Mouse (Mus musculus) limb, embryonic 13.5 days (tissue): ENCODE measurements around the gene Robo3. TPM values are rescaled to one million over a fixed set of nuclear protein-coding genes. Genes with fewer than 3 reads are reported as not detected.

Experiments used
- ATAC-seq: fragments of 200-750 bp; cut with Nextera tagmentation; 2 replicates; pipeline ENCODE4 v1.8.0; 2017; ENCODE audit warnings: low read depth, moderate number of reproducible peaks, moderate TSS enrichment; ENCODE audit not compliant: low FRiP score
- H3K27ac ChIP-seq: fragments of 300-500 bp; sonication (generic); 2 replicates; pipeline ENCODE4 v1.5.1; 2015; ENCODE audit warnings: inconsistent platforms, mild to moderate bottlenecking, moderate library complexity
- H3K27me3 ChIP-seq: fragments of 300-500 bp; sonication (generic); 2 replicates; pipeline ENCODE4 v1.6.1; 2015; ENCODE audit warnings: mild to moderate bottlenecking, inconsistent platforms
- H3K36me3 ChIP-seq: fragments of 300-500 bp; sonication (generic); 2 replicates; pipeline ENCODE4 v1.6.1; 2015; ENCODE audit warnings: inconsistent platforms, mild to moderate bottlenecking, moderate library complexity
- H3K4me1 ChIP-seq: fragments of 300-500 bp; sonication (generic); 2 replicates; pipeline ENCODE4 v1.6.1; 2015; ENCODE audit warnings: inconsistent platforms
- H3K4me2 ChIP-seq: fragments of 300-500 bp; sonication (generic); replicated peaks from 2 replicates; pipeline ENCODE4 v1.6.1; 2015; ENCODE audit warnings: inconsistent platforms, mild to moderate bottlenecking, moderate library complexity
- H3K4me3 ChIP-seq: fragments of 300-500 bp; sonication (generic); 2 replicates; pipeline ENCODE4 v1.5.1; 2015; ENCODE audit warnings: moderate library complexity, mild to moderate bottlenecking, inconsistent platforms
- H3K9ac ChIP-seq: fragments of 300-500 bp; sonication (generic); 2 replicates; pipeline ENCODE4 v1.6.1; 2015; ENCODE audit warnings: mild to moderate bottlenecking, inconsistent platforms
- H3K9me3 ChIP-seq: fragments of 300-500 bp; sonication (generic); 2 replicates; pipeline ENCODE4 v1.6.1; 2016; ENCODE audit warnings: inconsistent platforms
- WGBS: fragments of 180-500 bp; shearing (Covaris S2); methylation state at CpG from one replicate; pipeline ENCODE4 v1.1.7; 2015; 5-methylcytosine and 5-hydroxymethylcytosine counted together
- polyA plus RNA-seq: library from polyadenylated mRNA; unstranded; fragments of >200 nt; fragmentation: Nextera tagmentation; extraction: Ambion mirVana; gene quantifications from 2 replicates; pipeline ENCODE4 v1.2.1, GENCODE M21; 2015

The Robo3 gene
- polyA plus RNA-seq, result 0.05 and 0.10 TPM in 2 replicates

DNA sequence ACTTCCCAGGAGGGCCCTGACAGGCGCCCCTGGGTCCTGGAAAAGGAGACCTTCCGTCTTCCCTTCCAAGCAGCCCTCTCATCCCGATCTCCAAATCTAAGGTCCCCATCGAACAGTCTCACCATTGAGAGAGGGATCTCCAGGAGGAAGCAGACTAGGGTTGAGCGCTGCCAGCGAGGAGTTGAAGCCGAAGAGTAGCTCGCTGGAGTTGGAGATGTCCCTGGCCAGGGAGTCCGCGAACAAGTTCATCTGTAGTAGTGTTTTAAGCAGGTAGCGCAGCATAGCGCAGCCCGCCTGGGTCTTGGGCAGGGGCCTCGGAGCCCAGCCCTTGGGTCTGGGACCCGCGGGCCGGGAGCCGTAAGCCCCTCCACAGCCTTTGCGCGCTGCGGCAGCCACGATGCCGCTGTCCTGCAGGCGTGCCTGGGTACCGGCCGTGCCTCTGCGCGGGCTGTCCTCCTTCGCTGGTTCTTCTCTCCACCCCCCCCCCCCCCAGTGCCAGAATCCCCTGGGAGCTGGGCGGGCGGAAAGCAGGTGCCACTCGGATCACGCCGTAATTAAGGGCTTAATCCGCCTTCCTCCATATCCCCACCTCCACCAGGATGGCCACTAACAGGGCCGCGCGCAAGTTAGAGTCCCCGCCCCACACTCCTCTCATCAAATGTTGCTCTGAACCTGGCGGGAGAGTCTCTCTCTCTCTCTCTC, at the start of gene Robo3:
Gene Robo3 (minus strand): TSS at position 527 of the 702 bp plus-strand sequence.
- Histone ChIP-seq H3K4me1 (peaks cover 19% of the 10 kb centered on the region), H3K4me2 (peak within 1 kb of the TSS; percentile 63), H3K27ac (no peak within 1 kb of the TSS), H3K27me3 (peaks cover 94% of the 10 kb centered on the region), H3K36me3 (no peaks in the 10 kb centered on the region), H3K4me3 (peak within 1 kb of the TSS; percentile 37), H3K9me3 (no peaks in the 10 kb centered on the region), H3K9ac (no peak within 1 kb of the TSS; the same call in 1 of the 2 replicates)
- WGBS, result under 1% methylated on average over 36 of the region's 40 CpGs
- 0 out of 2 replicates have a peak, but pooled peaks have one; percentile 22 for ATAC-seq

DNA sequence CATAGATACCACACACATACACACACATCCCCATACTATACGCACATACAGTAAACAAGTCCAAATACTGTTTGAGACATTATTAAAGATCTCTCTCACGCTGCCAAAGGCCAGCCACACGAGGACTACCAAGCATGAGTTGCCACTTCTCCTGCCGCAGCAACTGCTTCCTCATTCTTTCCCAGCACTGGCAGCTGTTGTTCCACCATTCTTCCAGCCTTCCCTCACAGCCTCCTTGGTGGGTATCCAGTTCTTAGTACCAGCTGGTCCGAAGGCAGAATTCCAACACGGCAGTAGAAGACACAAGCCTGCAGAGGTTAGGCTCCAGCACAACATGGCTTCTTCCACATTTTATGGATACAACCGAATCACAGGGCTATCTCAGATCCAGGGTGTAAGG, 41.9 kb upstream of the Robo3 start:
- 81% methylated on average over 7 of the region's 7 CpGs for WGBS
- no peak overlapping the region for H3K27ac ChIP-seq
- ATAC-seq, result no peak

DNA sequence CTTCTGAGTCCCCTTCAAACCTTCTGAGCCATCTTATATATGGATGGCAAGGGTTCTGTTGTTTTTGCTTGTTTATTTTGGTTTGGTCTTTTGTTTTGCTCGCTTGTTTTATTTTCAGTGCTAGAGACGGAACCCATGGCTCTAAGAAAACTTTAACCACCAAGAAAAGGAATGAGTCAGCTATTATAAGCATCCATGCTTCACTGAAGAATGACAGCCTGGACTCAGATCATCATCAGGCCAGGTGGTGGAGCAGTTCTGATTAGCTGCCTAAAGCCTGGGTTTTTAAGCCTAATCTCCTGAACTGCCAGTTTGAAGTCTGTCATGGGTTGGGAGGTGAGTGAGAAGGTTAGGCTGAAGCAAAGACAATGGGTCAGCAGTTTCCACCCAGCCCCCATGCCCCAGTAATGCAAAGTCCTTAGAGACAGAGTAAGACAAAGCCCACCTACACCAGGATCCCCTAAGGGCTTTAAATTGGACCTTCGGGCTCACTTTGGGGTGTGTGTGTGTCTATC, 40.6 kb upstream of the Robo3 start:
- Histone ChIP-seq H3K27me3 (no peaks in the 10 kb centered on the region), H3K9me3 (no peaks in the 10 kb centered on the region), H3K4me2 (no peak overlapping the region), H3K4me3 (no peak overlapping the region), H3K36me3 (no peaks in the 10 kb centered on the region), H3K4me1 (no peaks in the 10 kb centered on the region), H3K9ac (no peak overlapping the region), H3K27ac (no peak overlapping the region)
- no peak for ATAC-seq
- WGBS, result 84% methylated on average over 3 of the region's 3 CpGs

More for the DNA sequence above, 41.9 kb upstream of the Robo3 start:
- no peak overlapping the region for H3K9ac ChIP-seq
- no peak overlapping the region for H3K4me2 ChIP-seq
- H3K36me3 ChIP-seq, result no peaks in the 10 kb centered on the region
- H3K4me1 ChIP-seq, result no peaks in the 10 kb centered on the region
- no peak overlapping the region for H3K4me3 ChIP-seq
- no peaks in the 10 kb centered on the region for H3K9me3 ChIP-seq
- H3K27me3 ChIP-seq, result no peaks in the 10 kb centered on the region

DNA sequence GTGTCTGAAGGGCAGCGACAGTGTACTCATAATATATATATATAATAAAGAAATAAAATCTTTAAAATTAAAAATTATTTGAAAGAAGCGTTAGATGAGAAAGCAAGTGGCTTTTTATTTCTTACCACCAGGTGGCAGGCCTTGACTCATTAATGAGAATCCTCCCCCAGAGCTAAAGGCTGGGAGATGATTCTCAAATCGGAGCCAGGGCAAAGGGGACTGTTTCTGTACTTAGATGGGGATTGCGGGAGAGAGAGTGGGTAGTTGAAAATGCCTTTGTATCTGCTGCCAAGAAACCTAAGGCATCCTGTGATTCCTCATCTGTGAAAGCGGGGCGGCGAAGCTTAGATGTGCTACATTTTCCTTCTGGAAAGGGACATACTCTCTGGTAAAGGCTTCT, 29.7 kb upstream of the Robo3 start:
- Histone ChIP-seq H3K36me3 (no peaks in the 10 kb centered on the region), H3K9me3 (no peaks in the 10 kb centered on the region), H3K27ac (no peak overlapping the region), H3K4me3 (no peak overlapping the region), H3K4me1 (peaks cover 13% of the 10 kb centered on the region), H3K27me3 (peaks cover 64% of the 10 kb centered on the region), H3K4me2 (no peak overlapping the region), H3K9ac (no peak overlapping the region)
- no peak for ATAC-seq
- 13% methylated on average over 7 of the region's 7 CpGs for WGBS

DNA sequence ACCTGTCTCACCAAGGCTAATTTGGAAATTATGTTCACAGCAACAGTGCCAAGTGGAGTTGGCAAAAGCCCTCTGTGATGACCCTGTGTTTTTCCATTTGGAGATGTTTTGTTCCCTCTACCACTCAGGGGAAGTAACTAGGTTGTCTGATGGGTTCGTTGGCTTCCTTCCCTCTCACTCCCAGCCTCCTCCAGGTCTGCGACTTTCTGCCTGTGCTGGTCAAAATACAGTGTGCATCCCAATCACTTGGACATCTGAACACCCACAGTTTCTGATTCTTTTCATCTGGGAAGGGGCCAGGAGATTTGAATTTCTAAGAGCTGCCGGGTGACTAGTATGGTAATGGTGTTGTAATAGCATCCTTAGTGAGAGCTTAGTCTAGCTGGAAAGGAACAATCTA, 28.5 kb upstream of the Robo3 start:
- Histone ChIP-seq H3K36me3 (no peaks in the 10 kb centered on the region), H3K9me3 (no peaks in the 10 kb centered on the region), H3K9ac (no peak overlapping the region), H3K4me3 (no peak overlapping the region), H3K4me1 (peaks cover 17% of the 10 kb centered on the region), H3K27me3 (peaks cover 76% of the 10 kb centered on the region), H3K27ac (no peak overlapping the region), H3K4me2 (no peak overlapping the region)
- 12% methylated on average over 3 of the region's 3 CpGs for WGBS
- no peak for ATAC-seq

DNA sequence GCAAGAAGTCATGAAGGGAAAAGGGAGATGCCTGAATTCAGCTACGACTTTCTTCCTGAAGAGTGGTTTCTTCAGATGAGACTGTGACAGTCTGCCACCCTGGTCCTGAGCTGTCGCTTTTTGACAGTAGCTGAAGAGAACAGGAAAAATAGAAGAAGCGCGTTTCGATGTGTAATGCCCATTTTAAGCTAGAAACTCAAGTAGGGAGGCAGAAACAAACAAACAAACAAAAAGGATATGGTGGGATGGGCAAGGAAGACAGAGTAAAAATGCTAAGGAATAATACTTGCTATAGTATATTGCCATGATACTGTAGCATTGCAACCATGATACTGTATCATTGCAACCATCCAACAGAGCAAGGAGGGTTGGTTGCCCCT, 27.9 kb upstream of the Robo3 start:
- 11% methylated on average over 5 of the region's 5 CpGs for WGBS
- Histone ChIP-seq H3K27ac (no peak overlapping the region), H3K4me1 (peaks cover 23% of the 10 kb centered on the region), H3K4me3 (peak overlapping the region; percentile 53), H3K36me3 (no peaks in the 10 kb centered on the region), H3K4me2 (peak overlapping the region; percentile 95), H3K9ac (peak overlapping the region; percentile 55), H3K27me3 (peaks cover 82% of the 10 kb centered on the region), H3K9me3 (no peaks in the 10 kb centered on the region)
- ATAC-seq, result no peak

DNA sequence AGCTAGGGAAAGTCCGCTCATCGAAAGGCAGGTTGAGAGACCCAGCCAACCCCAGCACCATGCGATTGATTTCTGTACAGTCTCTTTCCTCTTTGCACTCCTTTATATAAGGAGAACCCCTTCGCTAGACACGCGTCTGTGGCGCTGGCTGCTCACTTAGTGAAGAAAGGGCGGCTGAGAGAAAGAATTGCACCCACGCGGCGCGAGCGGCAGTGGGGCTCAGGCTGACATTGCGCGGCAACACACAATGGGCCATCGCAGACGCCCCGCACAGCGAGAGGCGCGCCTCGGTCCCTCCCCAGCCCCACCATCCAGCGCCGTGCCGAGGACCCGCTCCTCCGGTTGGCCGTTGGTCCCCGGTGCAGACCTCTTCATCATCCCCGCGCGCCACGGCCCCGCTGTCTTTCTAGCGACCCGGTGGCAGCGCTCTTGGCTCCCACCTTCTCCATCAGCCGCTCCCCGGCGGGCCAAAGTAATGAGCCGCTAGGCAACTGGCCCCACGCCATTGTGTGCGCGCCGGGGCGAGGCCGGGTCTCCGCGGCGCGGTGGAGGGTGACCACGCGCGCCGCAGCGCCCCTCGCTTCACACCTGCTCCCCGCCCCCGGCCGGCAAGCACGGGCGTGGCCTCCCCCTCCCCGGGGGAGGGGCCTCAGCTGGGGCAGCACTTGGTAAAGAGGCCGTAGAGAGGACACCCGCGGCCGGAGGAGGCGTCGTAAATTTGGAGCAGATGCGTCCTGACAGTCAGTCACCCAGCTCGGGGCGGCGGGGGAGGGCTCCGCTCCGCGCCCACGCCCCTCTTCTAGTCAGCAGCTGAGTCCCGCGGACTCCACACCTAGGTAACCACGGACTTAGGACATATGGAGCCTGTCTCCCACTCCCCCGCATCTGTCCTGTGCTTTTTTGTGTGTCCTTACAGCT, 27.3 kb upstream of the Robo3 start:
- WGBS, result under 1% methylated on average over 76 of the region's 81 CpGs
- H3K36me3 ChIP-seq, result no peaks in the 10 kb centered on the region
- H3K9ac ChIP-seq, result peak overlapping the region; percentile 55
- no peak overlapping the region for H3K27ac ChIP-seq
- peak overlapping the region; percentile 53 for H3K4me3 ChIP-seq
- H3K9me3 ChIP-seq, result no peaks in the 10 kb centered on the region
- H3K27me3 ChIP-seq, result peaks cover 89% of the 10 kb centered on the region
- peaks cover 26% of the 10 kb centered on the region for H3K4me1 ChIP-seq
- H3K4me2 ChIP-seq, result peak overlapping the region; percentile 95
- no peak; the same call in 1 of the 2 replicates for ATAC-seq

DNA sequence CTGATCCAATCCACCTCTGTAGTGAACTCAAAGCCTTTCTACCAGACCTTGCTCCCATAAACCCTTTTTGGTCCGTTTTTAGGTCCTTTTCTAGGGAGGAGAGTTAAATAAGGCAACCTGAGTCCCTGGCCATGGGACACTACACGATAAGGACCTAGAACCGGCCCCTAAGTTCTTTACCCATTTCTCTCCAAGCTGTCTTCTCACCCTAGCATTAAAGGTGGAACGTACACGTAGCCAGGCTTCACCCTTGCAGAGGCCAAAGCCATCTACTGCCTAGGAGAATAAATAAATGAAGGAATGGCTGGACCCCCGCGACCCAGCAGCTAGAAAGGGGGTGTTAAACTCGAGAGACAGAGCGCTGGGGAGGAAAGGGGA, 26.6 kb upstream of the Robo3 start:
- 1% methylated on average over 9 of the region's 9 CpGs for WGBS
- Histone ChIP-seq H3K9me3 (no peaks in the 10 kb centered on the region), H3K27me3 (peaks cover 95% of the 10 kb centered on the region), H3K4me2 (peak overlapping the region; percentile 95), H3K36me3 (no peaks in the 10 kb centered on the region), H3K9ac (peak overlapping the region; percentile 55; the same call in 1 of the 2 replicates), H3K27ac (no peak overlapping the region), H3K4me1 (peaks cover 26% of the 10 kb centered on the region), H3K4me3 (peak overlapping the region; percentile 53)
- ATAC-seq, result no peak

DNA sequence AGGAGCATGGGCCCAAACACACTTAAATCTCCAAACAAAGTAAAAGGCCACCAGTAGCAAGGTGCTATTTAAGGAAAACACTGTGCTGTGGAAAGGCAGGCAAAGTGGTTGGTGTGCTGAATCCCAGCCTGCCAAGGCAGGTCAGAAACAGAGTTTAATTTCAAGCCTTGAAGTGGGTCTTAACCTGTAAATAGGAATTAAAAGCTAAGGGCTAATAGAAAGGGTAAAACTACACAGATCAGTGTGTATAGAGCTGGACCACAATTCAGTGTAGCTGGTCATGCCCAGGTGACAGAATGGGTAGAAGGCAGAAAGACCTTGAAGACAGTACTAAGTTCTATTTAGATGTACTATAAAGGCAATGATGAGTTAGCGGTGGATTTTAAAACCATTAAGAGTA, 24.1 kb upstream of the Robo3 start:
- Histone ChIP-seq H3K36me3 (no peaks in the 10 kb centered on the region), H3K27me3 (peaks cover 99% of the 10 kb centered on the region), H3K9ac (no peak overlapping the region), H3K4me3 (no peak overlapping the region), H3K4me2 (peak overlapping the region; percentile 61), H3K4me1 (peaks cover 32% of the 10 kb centered on the region), H3K9me3 (no peaks in the 10 kb centered on the region), H3K27ac (no peak overlapping the region)
- no peak for ATAC-seq
- 42% methylated on average over 1 of the region's 1 CpGs for WGBS

GRCm38 (mm10) chr9:37456481-37456910, 23.4 kb upstream of the Robo3 start:
- H3K4me1 ChIP-seq, result peaks cover 32% of the 10 kb centered on the region
- WGBS, result under 1% methylated on average over 20 of the region's 20 CpGs
- peak overlapping the region; percentile 33 for H3K4me3 ChIP-seq
- H3K4me2 ChIP-seq, result peak overlapping the region; percentile 61
- H3K9ac ChIP-seq, result peak overlapping the region; percentile 31; the same call in 1 of the 2 replicates
- H3K9me3 ChIP-seq, result no peaks in the 10 kb centered on the region
- H3K36me3 ChIP-seq, result no peaks in the 10 kb centered on the region
- peaks cover 99% of the 10 kb centered on the region for H3K27me3 ChIP-seq
- H3K27ac ChIP-seq, result no peak overlapping the region
- ATAC-seq, result 0 out of 2 replicates have a peak, but pooled peaks have one; percentile 22

DNA sequence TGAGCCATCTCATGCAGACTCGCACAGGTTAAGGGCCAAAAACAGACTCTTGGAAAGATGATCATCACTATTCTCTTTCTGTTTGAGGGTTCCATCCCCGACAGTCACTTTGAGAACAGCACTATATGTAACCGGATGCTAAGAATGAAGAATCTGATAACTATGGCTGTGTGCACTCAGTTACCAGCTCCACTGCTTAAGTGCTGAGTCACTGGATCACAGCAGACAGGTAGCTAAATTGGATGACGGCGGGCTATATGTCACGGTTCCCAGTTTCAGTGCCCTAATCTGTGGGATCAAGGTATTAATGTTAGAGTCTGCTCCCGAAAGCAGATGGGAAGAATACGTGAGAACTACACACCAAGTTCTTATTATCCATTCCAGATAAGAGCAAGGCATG, 22.8 kb upstream of the Robo3 start:
- Histone ChIP-seq H3K4me1 (peaks cover 32% of the 10 kb centered on the region), H3K9ac (no peak overlapping the region), H3K27me3 (peaks cover 99% of the 10 kb centered on the region), H3K36me3 (no peaks in the 10 kb centered on the region), H3K4me3 (no peak overlapping the region), H3K27ac (no peak overlapping the region), H3K4me2 (peak overlapping the region; percentile 61), H3K9me3 (no peaks in the 10 kb centered on the region)
- no peak for ATAC-seq
- 2% methylated on average over 8 of the region's 8 CpGs for WGBS

GRCm38 (mm10) chr9:37454991-37455390, 21.9 kb upstream of the Robo3 start:
- no peak overlapping the region for H3K9ac ChIP-seq
- H3K9me3 ChIP-seq, result no peaks in the 10 kb centered on the region
- no peak overlapping the region for H3K4me2 ChIP-seq
- ATAC-seq, result no peak
- no peak overlapping the region for H3K27ac ChIP-seq
- H3K4me3 ChIP-seq, result no peak overlapping the region
- H3K4me1 ChIP-seq, result peaks cover 23% of the 10 kb centered on the region
- no peaks in the 10 kb centered on the region for H3K36me3 ChIP-seq
- H3K27me3 ChIP-seq, result peaks cover 99% of the 10 kb centered on the region
- 5% methylated on average over 3 of the region's 3 CpGs for WGBS
